Mouse (Mus musculus): ENCODE data around the gene Olfr1390.
"Not testable (repeated sequence)": the region's sequence is repeated elsewhere in the genome, so short reads cannot be mapped to it uniquely, and the experiment has no call there.

Gene Olfr1390

GRCm38 (mm10) chr11:49334888-49335287, at the start of gene Olfr1390:
Olfr1390 (plus strand) TSS chr11:49335188.
- no peak for DNase-seq

GRCm38 (mm10) chr11:49287251-49287650, 47.7 kb upstream of the Olfr1390 start:
- DNase-seq = no peak

GRCm38 (mm10) chr11:49292777-49293176, 42.2 kb upstream of the Olfr1390 start:
- DNase-seq = no peak

GRCm38 (mm10) chr11:49304441-49304840, 30.5 kb upstream of the Olfr1390 start, which contains the start of gene Olfr10:
Olfr10 (plus strand) TSS chr11:49304741.
- DNase-seq = no peak

- DNase-seq = not testable (repeated sequence)
Measured at GRCm38 (mm10) chr11:49308547-49308946, 26.4 kb upstream of the Olfr1390 start.

GRCm38 (mm10) chr11:49322442-49322841, 12.5 kb upstream of the Olfr1390 start, which contains the start of gene Olfr1391:
Olfr1391 (plus strand) TSS chr11:49322742.
- DNase-seq = no peak

- DNase-seq = no peak
Measured at GRCm38 (mm10) chr11:49326726-49327125, 8.3 kb upstream of the Olfr1390 start.

GRCm38 (mm10) chr11:49329686-49330085, 5.3 kb upstream of the Olfr1390 start:
- no peak for DNase-seq

GRCm38 (mm10) chr11:49337150-49337832, 2.3 kb downstream of the Olfr1390 start:
- no peak for DNase-seq

- DNase-seq = no peak
Measured at GRCm38 (mm10) chr11:49383133-49383532, 48.1 kb downstream of the Olfr1390 start.

- not testable (repeated sequence) for DNase-seq
Measured at GRCm38 (mm10) chr11:49386118-49386517, 51.1 kb downstream of the Olfr1390 start.

Measured in kidney, adult 8-10 months (tissue).